Mouse (Mus musculus): ENCODE results near the gene Elovl6.

GRCm38 (mm10) chr3:129593735-129594134 lies 61.6 kb downstream of the Elovl6 start:
- TF ChIP-seq CTCF (IDR thresholded peaks at IDR 0.05; ENCODE audit: extremely low read depth, insufficient read depth, low read length) = no peak
- TF ChIP-seq POLR2A (IDR thresholded peaks at IDR 0.05; ENCODE audit: extremely low read depth, insufficient read depth, low read length) = no peak

All from cortical plate, adult 2 months (tissue).